Mouse (Mus musculus): Measurements from ENCODE around the gene Cpsf6. TPM values are rescaled to one million over a fixed set of nuclear protein-coding genes. Genes with fewer than 3 reads are reported as not detected.

Cpsf6 gene
- 125 and 146 TPM in 2 replicates for polyA plus RNA-seq (2014; fragmentation: Nextera tagmentation; extraction: Ambion mirVana)

DNA sequence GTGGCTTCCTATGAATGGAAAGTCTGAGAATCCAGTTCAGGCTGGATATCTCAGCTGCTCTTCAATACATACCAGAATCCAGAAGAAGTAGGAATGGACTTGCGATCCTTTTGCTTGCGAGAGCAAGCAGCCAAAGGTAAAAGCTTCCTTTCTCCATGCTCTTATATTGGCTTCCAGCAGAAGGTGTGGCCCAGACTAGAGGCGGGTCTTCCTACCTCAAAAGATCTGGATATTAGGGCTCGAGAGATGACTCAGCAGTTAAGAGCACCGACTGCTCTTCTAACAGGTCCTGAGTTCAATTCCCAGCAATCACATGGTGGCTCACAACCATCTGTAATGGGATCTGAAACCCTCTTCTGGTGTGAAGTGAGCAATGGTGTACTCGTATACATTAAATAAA is at the start of gene Cpsf6:
Cpsf6 (minus strand) TSS at position 108 of the 400 bp plus-strand sequence.
- no peak for DNase-seq (ENCODE audit: low spot score)
- 83% methylated on average over 6 of the region's 6 CpGs for WGBS
- no peak within 1 kb of the TSS for H3K4me2 ChIP-seq (ENCODE audit: low read depth, low read length)

DNA sequence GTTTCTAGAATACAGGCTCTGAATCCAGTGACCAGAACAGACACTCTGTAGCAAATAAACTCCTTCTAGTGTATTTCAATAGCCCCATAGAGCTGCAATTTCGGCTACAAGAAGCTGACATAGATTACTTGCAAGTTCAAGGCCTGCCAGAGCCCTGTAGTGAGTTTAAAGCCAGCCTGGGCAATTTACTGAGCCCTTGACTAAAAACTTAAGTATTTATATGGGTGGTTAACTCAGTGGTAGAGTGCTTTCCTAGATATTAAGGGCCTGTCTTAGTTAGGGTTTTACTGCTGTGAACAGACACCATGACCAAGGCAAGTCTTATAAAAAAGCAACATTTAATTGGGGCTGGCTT is 46.8 kb upstream of the Cpsf6 start:
- no peaks in the 10 kb centered on the region for H3K27me3 ChIP-seq (replicated peaks; ENCODE audit: control insufficient read depth, insufficient read depth, low read length)
- H3K9ac ChIP-seq (ENCODE audit: low read depth, low read length), result no peak overlapping the region
- H3K27ac ChIP-seq (replicated peaks; ENCODE audit: low read depth, low read length), result no peak overlapping the region
- DNase-seq (ENCODE audit: low spot score) (no peak), ATAC-seq (ENCODE audit: low read depth) (no peak)
- H3K4me1 ChIP-seq (ENCODE audit: control insufficient read depth, insufficient read depth, low read length), result no peaks in the 10 kb centered on the region
- H3K4me2 ChIP-seq (ENCODE audit: low read depth, low read length), result no peak overlapping the region
- no peaks in the 10 kb centered on the region for H3K9me3 ChIP-seq (ENCODE audit: control insufficient read depth, low read length)
- 71% methylated on average over 1 of the region's 1 CpGs for WGBS
- H3K36me3 ChIP-seq (ENCODE audit: control insufficient read depth, insufficient read depth, low read length), result no peaks in the 10 kb centered on the region
- no peak overlapping the region for H3K4me3 ChIP-seq (ENCODE audit: low read depth, low read length)

More for the DNA sequence above, at the start of gene Cpsf6:
- Histone ChIP-seq H3K9ac (ENCODE audit: low read depth, low read length) (no peak within 1 kb of the TSS), H3K27ac (replicated peaks; ENCODE audit: low read depth, low read length) (no peak within 1 kb of the TSS), H3K4me3 (ENCODE audit: low read depth, low read length) (no peak within 1 kb of the TSS), H3K36me3 (ENCODE audit: control insufficient read depth, insufficient read depth, low read length) (no peaks in the 10 kb centered on the region), H3K4me1 (ENCODE audit: control insufficient read depth, insufficient read depth, low read length) (peaks cover 10% of the 10 kb centered on the region), H3K9me3 (ENCODE audit: control insufficient read depth, low read length) (no peaks in the 10 kb centered on the region), H3K27me3 (replicated peaks; ENCODE audit: control insufficient read depth, insufficient read depth, low read length) (no peaks in the 10 kb centered on the region)
- ATAC-seq (ENCODE audit: low read depth), result no peak

DNA sequence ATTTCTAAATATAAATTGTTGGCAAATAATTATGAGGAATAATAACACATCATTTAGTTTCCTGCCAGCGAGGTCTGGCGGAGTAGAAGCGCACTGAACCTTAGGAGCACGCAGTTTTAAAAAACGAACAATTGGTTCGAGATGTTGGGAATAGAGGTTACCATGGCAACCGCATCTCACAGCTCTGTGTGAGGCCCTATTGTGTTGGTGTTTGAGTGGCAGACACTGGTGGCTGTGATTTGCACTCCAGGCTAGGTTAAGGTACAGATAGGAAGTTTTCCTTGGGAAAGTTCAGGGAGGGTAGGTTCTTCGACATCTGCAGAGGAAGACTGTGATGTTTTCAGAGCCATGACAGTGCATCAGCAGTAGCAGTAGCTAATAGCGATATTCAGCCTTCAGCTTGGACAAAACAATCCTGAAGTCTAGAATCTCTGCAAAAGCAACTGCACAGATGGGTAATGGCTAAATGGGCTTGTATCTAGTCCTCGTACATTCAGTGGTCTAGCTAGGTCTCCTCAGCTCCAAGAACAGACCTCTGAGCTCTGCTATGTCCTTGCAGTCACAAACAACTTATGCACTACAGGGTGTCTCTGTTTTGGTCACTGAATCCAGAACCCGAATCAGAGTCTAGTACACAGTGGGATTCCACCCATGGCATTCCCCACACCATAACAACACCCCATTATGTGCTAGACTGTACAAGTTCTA is 46.2 kb upstream of the Cpsf6 start:
- H3K27ac ChIP-seq (replicated peaks; ENCODE audit: low read depth, low read length), result no peak overlapping the region
- no peak overlapping the region for H3K4me2 ChIP-seq (ENCODE audit: low read depth, low read length)
- H3K9me3 ChIP-seq (ENCODE audit: control insufficient read depth, low read length), result no peaks in the 10 kb centered on the region
- H3K27me3 ChIP-seq (replicated peaks; ENCODE audit: control insufficient read depth, insufficient read depth, low read length), result no peaks in the 10 kb centered on the region
- no peaks in the 10 kb centered on the region for H3K36me3 ChIP-seq (ENCODE audit: control insufficient read depth, insufficient read depth, low read length)
- no peak overlapping the region for H3K4me3 ChIP-seq (ENCODE audit: low read depth, low read length)
- DNase-seq (ENCODE audit: low spot score) (no peak), ATAC-seq (ENCODE audit: low read depth) (no peak)
- H3K9ac ChIP-seq (ENCODE audit: low read depth, low read length), result no peak overlapping the region
- 54% methylated on average over 11 of the region's 11 CpGs for WGBS
- no peaks in the 10 kb centered on the region for H3K4me1 ChIP-seq (ENCODE audit: control insufficient read depth, insufficient read depth, low read length)

DNA sequence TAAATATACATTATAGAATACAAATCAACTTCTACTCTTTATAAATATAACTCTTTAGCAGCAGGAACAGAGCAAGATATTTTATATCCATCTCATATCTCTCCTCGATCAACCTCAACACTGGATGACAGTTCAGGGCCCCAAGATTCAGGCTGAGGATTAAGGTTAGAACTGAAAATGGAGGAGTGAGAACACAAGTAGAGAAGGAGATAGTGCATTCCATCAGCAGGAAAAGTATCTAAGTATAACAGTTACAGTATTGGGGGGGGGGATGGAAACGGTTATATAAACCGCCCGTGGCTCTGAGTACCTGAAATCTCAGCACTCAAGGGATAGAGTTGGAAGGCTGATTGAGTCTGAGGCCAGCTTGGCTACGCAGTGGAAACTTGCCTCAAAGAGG is 45.2 kb upstream of the Cpsf6 start:
- WGBS, result 90% methylated on average over 5 of the region's 5 CpGs
- Histone ChIP-seq H3K9ac (ENCODE audit: low read depth, low read length) (no peak overlapping the region), H3K27me3 (replicated peaks; ENCODE audit: control insufficient read depth, insufficient read depth, low read length) (no peaks in the 10 kb centered on the region; the same call in 1 of the 2 replicates), H3K4me2 (ENCODE audit: low read depth, low read length) (no peak overlapping the region), H3K4me3 (ENCODE audit: low read depth, low read length) (no peak overlapping the region), H3K27ac (replicated peaks; ENCODE audit: low read depth, low read length) (no peak overlapping the region), H3K36me3 (ENCODE audit: control insufficient read depth, insufficient read depth, low read length) (no peaks in the 10 kb centered on the region), H3K4me1 (ENCODE audit: control insufficient read depth, insufficient read depth, low read length) (no peaks in the 10 kb centered on the region), H3K9me3 (ENCODE audit: control insufficient read depth, low read length) (no peaks in the 10 kb centered on the region)
- no peak for ATAC-seq (ENCODE audit: low read depth)
- DNase-seq (ENCODE audit: low spot score), result no peak

DNA sequence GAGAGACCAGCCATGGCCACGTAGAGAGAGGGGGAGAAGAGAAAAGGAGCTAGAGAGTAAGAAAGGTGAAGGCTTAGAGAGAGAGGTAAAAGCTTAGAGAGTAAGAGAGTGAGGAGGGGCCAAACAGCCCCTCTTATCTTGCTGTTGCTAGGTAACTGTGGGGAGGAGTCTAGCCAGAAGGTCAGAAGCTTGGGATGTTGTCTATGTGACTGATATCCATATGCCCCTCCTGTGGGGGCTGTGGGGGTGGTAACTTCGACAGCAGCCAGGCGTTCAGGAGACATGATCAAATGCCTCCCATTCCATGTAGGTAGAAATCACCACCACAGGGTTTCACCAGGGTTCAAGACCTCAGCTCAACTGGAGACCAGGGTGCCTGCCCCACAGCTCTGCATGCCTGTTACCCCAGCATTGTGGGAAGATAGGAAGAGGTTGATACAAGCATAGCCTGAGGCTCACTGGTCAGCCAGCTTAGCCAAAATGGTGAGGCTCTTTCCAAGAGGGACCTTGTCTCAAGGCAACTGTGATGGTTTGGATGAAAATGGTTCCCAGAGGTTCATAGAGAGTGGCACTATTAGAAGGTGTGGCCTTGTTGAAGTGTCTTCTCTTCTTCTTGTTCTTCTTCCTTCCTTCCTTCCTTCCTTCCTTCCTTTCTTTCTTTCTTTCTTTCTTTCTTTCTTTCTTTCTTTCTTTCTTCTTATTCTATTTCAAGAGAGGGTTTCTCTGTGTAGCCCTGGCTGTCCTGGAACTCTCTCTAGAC is 44.5 kb upstream of the Cpsf6 start:
- no peak overlapping the region for H3K27ac ChIP-seq (replicated peaks; ENCODE audit: low read depth, low read length)
- ATAC-seq (ENCODE audit: low read depth), result no peak
- no peaks in the 10 kb centered on the region for H3K9me3 ChIP-seq (ENCODE audit: control insufficient read depth, low read length)
- no peak overlapping the region for H3K4me3 ChIP-seq (ENCODE audit: low read depth, low read length)
- no peaks in the 10 kb centered on the region; the same call in 1 of the 2 replicates for H3K27me3 ChIP-seq (replicated peaks; ENCODE audit: control insufficient read depth, insufficient read depth, low read length)
- no peaks in the 10 kb centered on the region for H3K4me1 ChIP-seq (ENCODE audit: control insufficient read depth, insufficient read depth, low read length)
- H3K4me2 ChIP-seq (ENCODE audit: low read depth, low read length), result no peak overlapping the region
- H3K36me3 ChIP-seq (ENCODE audit: control insufficient read depth, insufficient read depth, low read length), result no peaks in the 10 kb centered on the region
- no peak for DNase-seq (ENCODE audit: low spot score)
- 61% methylated on average over 3 of the region's 3 CpGs for WGBS
- no peak overlapping the region for H3K9ac ChIP-seq (ENCODE audit: low read depth, low read length)

DNA sequence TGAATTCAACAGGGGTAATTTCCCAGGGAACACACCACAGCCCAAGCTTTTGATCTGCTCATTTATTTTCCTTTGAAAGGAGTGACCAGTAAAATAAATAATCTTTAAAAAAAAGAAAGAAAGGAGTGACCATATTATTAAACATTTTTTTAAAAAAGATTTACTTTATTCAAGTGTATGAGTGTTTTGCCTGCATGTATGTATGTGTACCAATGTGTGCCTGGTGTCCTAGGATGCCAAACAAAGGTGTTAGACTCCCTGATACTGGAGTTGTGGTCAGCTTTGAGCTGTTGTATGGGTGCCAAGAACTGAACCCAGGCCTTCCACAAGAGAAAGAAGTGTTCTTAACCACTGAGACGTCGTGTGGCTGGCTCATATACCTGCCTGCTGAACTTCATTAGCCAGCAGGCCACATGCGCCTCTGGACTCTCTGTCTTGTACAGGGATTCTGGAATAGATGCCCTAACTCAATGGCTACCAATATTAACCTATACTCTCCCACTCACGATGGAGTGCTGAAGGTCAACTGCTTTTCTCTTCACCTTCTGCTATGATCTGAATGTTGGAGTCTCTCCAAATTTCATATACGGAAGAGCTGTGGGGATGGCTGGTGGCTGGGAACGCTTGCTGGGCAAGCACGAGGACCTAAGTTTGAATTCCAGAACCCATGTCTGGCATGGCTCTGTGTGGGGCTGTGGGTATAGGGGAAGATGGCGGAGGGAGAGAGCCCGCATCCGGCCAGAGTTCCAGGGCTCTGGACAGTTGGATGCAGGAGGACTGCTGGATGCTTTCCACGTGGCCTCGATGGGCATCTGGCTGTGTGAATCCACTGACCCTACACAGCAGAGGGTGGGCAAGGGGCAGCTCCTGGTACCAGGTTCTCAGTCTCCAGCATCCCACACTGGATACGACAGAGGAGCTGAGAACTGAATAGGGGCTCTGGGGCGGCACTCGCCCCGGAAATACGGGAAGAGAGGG is 43.5 kb upstream of the Cpsf6 start:
- DNase-seq (ENCODE audit: low spot score), result no peak
- Histone ChIP-seq H3K4me1 (ENCODE audit: control insufficient read depth, insufficient read depth, low read length) (no peaks in the 10 kb centered on the region), H3K4me3 (ENCODE audit: low read depth, low read length) (no peak overlapping the region), H3K9me3 (ENCODE audit: control insufficient read depth, low read length) (no peaks in the 10 kb centered on the region), H3K36me3 (ENCODE audit: control insufficient read depth, insufficient read depth, low read length) (no peaks in the 10 kb centered on the region), H3K27me3 (replicated peaks; ENCODE audit: control insufficient read depth, insufficient read depth, low read length) (no peaks in the 10 kb centered on the region; the same call in 1 of the 2 replicates), H3K9ac (ENCODE audit: low read depth, low read length) (no peak overlapping the region), H3K27ac (replicated peaks; ENCODE audit: low read depth, low read length) (no peak overlapping the region), H3K4me2 (ENCODE audit: low read depth, low read length) (no peak overlapping the region)
- WGBS, result 81% methylated on average over 17 of the region's 17 CpGs
- ATAC-seq (ENCODE audit: low read depth), result no peak

DNA sequence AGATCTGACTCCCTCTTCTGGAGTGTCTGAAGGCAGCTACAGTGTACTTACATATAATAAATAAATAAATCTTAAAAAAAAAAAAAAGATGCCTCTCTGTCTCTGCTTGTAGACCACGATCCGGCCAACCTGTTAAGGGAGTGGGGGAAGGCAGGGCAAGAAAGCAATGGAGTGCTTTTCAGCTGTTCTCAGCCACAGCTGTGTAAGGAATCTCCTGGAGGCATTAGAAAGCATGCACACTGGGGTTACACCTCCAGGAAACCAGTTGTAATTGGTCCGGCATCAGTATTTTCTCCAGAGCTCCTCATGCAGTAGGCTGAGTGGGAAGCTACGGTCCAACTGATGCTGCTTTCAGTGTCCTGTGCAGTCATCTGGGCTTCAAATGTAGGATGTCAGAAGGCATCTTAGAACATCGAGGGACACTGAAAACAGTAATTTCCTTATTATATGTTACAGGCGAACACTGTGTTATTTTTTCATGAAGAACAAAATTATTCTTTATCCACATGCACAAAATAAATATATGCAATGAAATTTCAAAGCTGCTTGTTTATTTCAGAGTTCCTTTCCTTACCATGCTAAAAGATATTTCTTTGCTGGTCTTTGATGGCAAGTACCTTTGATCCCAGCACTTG is 42.5 kb upstream of the Cpsf6 start:
- DNase-seq (ENCODE audit: low spot score) (no peak), ATAC-seq (ENCODE audit: low read depth) (no peak)
- H3K4me2 ChIP-seq (ENCODE audit: low read depth, low read length), result no peak overlapping the region
- WGBS, result 69% methylated on average over 6 of the region's 6 CpGs
- H3K4me1 ChIP-seq (ENCODE audit: control insufficient read depth, insufficient read depth, low read length), result peaks cover 3% of the 10 kb centered on the region; the same call in 1 of the 2 replicates
- no peaks in the 10 kb centered on the region; the same call in 1 of the 2 replicates for H3K27me3 ChIP-seq (replicated peaks; ENCODE audit: control insufficient read depth, insufficient read depth, low read length)
- no peak overlapping the region for H3K9ac ChIP-seq (ENCODE audit: low read depth, low read length)
- no peak overlapping the region for H3K4me3 ChIP-seq (ENCODE audit: low read depth, low read length)
- H3K9me3 ChIP-seq (ENCODE audit: control insufficient read depth, low read length), result no peaks in the 10 kb centered on the region
- no peaks in the 10 kb centered on the region for H3K36me3 ChIP-seq (ENCODE audit: control insufficient read depth, insufficient read depth, low read length)
- no peak overlapping the region for H3K27ac ChIP-seq (replicated peaks; ENCODE audit: low read depth, low read length)
